Mouse (Mus musculus): Measurements from ENCODE around the gene Sun1. TPM values are rescaled to one million over a fixed set of nuclear protein-coding genes. Genes with fewer than 3 reads are reported as not detected.
A peak's percentile ranks its signal among the peaks of the same experiment; 100 is the strongest.

The Sun1 gene
- polyA plus RNA-seq, 2 experiments: 53.7 to 65.3 TPM

DNA sequence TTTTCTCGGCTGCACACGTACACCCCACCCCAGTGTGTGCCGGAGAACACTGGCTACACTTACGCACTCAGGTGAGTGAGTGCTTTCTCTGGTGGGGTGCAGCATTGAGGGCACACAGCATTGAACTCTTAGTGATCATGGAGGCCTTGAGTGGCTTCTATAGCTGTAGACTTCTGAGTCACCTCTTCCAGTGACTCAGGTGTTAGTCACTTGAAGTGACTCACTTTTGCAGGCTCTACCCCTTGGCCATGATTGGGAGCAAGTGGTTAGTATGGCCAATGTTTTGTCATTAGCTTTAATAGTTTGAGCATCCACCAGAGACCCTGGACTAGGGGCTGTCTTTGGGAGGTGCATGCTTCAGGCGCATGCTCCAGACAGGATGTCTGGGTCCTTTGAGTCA is 14.7 kb downstream of the Sun1 start:
- Histone ChIP-seq H3K27me3 (ENCODE audit: control insufficient read depth, insufficient read depth, low read length) (no peaks in the 10 kb centered on the region), H3K4me3 (replicated peaks; ENCODE audit: low read length) (no peak overlapping the region), H3K9ac (ENCODE audit: low read depth, low read length, severe bottlenecking) (no peak overlapping the region), H3K4me1 (ENCODE audit: control insufficient read depth, insufficient read depth, low read length) (no peaks in the 10 kb centered on the region), H3K36me3 (ENCODE audit: control insufficient read depth, insufficient read depth, low read length) (peaks cover 28% of the 10 kb centered on the region), H3K27ac (replicated peaks; ENCODE audit: low read depth, low read length) (no peak overlapping the region), H3K9me3 (ENCODE audit: control insufficient read depth, low read length) (no peaks in the 10 kb centered on the region), H3K4me2 (replicated peaks; ENCODE audit: low read depth, low read length, severe bottlenecking) (no peak overlapping the region)
- 93% methylated on average over 5 of the region's 5 CpGs for WGBS
- TF ChIP-seq POLR2A (IDR thresholded peaks at IDR 0.05; ENCODE audit: borderline replicate concordance, extremely low read depth, insufficient read depth, insufficient read length): no peak
- ATAC-seq (ENCODE audit: low FRiP score, low read depth) (no peak), DNase-seq (ENCODE audit: low spot score) (no peak)

DNA sequence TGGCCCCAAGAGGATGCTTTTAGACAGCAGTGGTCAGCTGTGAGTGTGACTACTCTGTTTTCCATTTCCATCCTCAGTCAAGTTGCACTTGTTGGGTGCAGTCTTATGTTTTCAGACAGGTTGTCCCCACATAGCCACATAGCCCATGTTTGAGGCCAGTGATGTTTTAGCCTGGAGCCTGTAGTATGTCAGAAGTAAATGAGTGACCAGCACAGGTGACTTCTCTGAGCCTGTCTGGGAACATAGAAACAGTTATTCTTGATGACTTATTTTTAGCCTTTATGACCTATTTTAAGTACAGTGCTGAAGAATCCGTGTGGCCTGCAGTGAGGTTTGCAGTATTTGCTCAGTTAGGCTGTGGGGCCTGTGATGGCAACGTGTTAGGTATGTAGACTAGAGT is 15.7 kb downstream of the Sun1 start:
- H3K4me2 ChIP-seq (replicated peaks; ENCODE audit: low read depth, low read length, severe bottlenecking): no peak overlapping the region
- peaks cover 35% of the 10 kb centered on the region for H3K36me3 ChIP-seq (ENCODE audit: control insufficient read depth, insufficient read depth, low read length)
- 90% methylated on average over 2 of the region's 2 CpGs for WGBS
- H3K4me1 ChIP-seq (ENCODE audit: control insufficient read depth, insufficient read depth, low read length): no peaks in the 10 kb centered on the region
- no peaks in the 10 kb centered on the region for H3K27me3 ChIP-seq (ENCODE audit: control insufficient read depth, insufficient read depth, low read length)
- no peak for TF ChIP-seq POLR2A (IDR thresholded peaks at IDR 0.05; ENCODE audit: borderline replicate concordance, extremely low read depth, insufficient read depth, insufficient read length)
- no peak overlapping the region for H3K9ac ChIP-seq (ENCODE audit: low read depth, low read length, severe bottlenecking)
- ATAC-seq (ENCODE audit: low FRiP score, low read depth) (no peak), DNase-seq (ENCODE audit: low spot score) (no peak)
- H3K27ac ChIP-seq (replicated peaks; ENCODE audit: low read depth, low read length): no peak overlapping the region
- no peaks in the 10 kb centered on the region for H3K9me3 ChIP-seq (ENCODE audit: control insufficient read depth, low read length)
- no peak overlapping the region for H3K4me3 ChIP-seq (replicated peaks; ENCODE audit: low read length)

DNA sequence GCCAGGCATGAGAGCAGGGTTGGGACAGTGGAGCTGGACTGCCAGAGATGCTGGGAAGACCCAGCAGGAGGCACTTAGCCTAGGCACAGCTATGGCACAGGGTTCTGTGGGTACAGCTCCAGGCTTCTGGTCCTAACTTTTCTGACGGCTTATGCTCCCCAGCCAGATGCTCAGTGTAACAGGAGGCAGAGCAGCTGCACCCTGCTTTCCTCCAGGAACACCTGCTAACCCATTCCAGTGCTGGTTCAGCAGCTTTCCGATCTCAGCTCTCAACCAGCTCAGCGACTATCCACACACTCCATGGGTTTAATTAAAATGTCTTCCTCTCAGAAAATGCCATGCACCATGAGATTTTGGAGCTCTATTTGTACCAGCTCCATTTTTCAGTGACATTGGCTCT is 16.3 kb downstream of the Sun1 start:
- DNase-seq (ENCODE audit: low spot score): no peak
- no peak overlapping the region for H3K4me2 ChIP-seq (replicated peaks; ENCODE audit: low read depth, low read length, severe bottlenecking)
- no peak overlapping the region for H3K27ac ChIP-seq (replicated peaks; ENCODE audit: low read depth, low read length)
- peaks cover 42% of the 10 kb centered on the region for H3K36me3 ChIP-seq (ENCODE audit: control insufficient read depth, insufficient read depth, low read length)
- TF ChIP-seq POLR2A (IDR thresholded peaks at IDR 0.05; ENCODE audit: borderline replicate concordance, extremely low read depth, insufficient read depth, insufficient read length): no peak
- WGBS: 82% methylated on average over 3 of the region's 3 CpGs
- peak; percentile 42; the same call in 1 of the 2 replicates for ATAC-seq (ENCODE audit: low FRiP score, low read depth)
- H3K4me3 ChIP-seq (replicated peaks; ENCODE audit: low read length): no peak overlapping the region
- no peaks in the 10 kb centered on the region for H3K27me3 ChIP-seq (ENCODE audit: control insufficient read depth, insufficient read depth, low read length)
- H3K4me1 ChIP-seq (ENCODE audit: control insufficient read depth, insufficient read depth, low read length): no peaks in the 10 kb centered on the region
- no peak overlapping the region for H3K9ac ChIP-seq (ENCODE audit: low read depth, low read length, severe bottlenecking)
- no peaks in the 10 kb centered on the region for H3K9me3 ChIP-seq (ENCODE audit: control insufficient read depth, low read length)

DNA sequence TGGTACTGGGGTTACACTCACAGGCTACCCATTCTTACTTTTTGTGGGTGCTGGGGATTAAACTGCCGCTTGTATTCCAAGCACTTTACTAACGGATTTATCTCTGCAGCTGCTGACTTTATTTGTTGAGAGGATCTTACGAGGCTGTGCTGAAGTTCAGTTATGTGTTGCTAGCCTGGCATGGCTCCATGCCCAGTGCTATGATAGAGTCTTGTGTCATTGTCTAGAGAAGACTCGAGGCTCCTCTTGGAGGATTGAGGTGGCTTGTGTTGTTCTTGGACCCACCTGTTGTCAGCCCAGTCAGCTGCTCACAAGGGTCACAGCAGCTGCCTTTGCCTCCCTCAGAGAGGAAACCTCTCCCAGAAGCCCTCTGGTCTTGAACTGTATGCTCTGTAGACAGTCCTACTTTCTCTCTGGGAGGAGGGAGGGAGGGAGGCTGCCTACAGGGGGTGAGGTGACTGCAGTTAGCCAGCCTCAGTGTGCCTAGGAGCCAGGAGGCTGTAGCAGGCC is 19.6 kb downstream of the Sun1 start:
- no peak overlapping the region for H3K4me3 ChIP-seq (replicated peaks; ENCODE audit: low read length)
- no peaks in the 10 kb centered on the region for H3K27me3 ChIP-seq (ENCODE audit: control insufficient read depth, insufficient read depth, low read length)
- no peak for TF ChIP-seq POLR2A (IDR thresholded peaks at IDR 0.05; ENCODE audit: borderline replicate concordance, extremely low read depth, insufficient read depth, insufficient read length)
- peaks cover 70% of the 10 kb centered on the region for H3K36me3 ChIP-seq (ENCODE audit: control insufficient read depth, insufficient read depth, low read length)
- H3K27ac ChIP-seq (replicated peaks; ENCODE audit: low read depth, low read length): no peak overlapping the region
- H3K4me2 ChIP-seq (replicated peaks; ENCODE audit: low read depth, low read length, severe bottlenecking): no peak overlapping the region
- H3K4me1 ChIP-seq (ENCODE audit: control insufficient read depth, insufficient read depth, low read length): no peaks in the 10 kb centered on the region
- H3K9me3 ChIP-seq (ENCODE audit: control insufficient read depth, low read length): no peaks in the 10 kb centered on the region
- DNase-seq (ENCODE audit: low spot score): peak; percentile 38
- WGBS: 91% methylated on average over 4 of the region's 4 CpGs
- no peak overlapping the region for H3K9ac ChIP-seq (ENCODE audit: low read depth, low read length, severe bottlenecking)
- ATAC-seq (ENCODE audit: low FRiP score, low read depth): peak; percentile 70; the same call in 1 of the 2 replicates

DNA sequence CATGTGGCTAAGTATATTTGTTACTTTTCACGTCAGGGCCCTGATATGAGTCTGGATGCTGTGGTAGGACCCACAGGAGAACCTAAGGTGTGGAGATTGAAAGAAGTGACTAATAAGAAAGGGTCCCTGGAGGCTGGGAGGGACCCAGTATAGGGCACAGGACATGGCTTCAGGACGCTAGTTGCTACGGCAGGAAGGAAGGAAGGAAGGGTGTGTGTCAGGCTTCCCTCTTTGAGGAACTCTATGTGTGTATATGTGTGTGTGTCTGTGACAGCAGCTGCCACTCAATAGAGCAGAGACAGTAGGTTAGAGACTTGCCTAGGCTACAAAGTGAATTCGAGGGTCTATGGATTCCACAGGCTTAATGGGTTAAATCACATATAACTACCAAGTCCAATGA is 20.2 kb downstream of the Sun1 start:
- ATAC-seq (ENCODE audit: low FRiP score, low read depth): no peak
- Histone ChIP-seq H3K36me3 (ENCODE audit: control insufficient read depth, insufficient read depth, low read length) (peaks cover 70% of the 10 kb centered on the region), H3K4me3 (replicated peaks; ENCODE audit: low read length) (no peak overlapping the region)

DNA sequence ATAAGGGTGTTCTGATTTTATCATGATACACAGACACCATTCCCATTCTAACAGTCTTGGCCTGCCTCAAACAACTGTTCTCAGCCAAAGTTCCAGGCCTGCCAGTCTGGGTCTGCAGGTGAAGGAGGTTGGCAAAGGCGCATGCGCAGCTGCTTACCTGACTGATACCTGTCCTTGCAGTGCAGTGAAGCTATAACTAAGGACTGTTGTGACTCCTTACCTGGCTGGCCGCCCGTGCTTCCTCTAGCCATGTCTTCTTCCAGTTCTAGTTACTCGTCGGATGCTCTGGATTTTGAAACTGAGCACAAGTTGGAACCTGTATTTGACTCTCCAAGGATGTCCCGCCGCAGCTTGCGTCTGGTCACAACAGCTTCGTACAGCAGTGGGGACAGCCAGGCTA is 22.9 kb downstream of the Sun1 start:
- H3K27me3 ChIP-seq (ENCODE audit: control insufficient read depth, insufficient read depth, low read length): no peaks in the 10 kb centered on the region
- H3K9me3 ChIP-seq (ENCODE audit: control insufficient read depth, low read length): no peaks in the 10 kb centered on the region
- no peak overlapping the region for H3K9ac ChIP-seq (ENCODE audit: low read depth, low read length, severe bottlenecking)
- WGBS: 91% methylated on average over 10 of the region's 10 CpGs
- DNase-seq (ENCODE audit: low spot score): no peak
- no peak overlapping the region for H3K4me3 ChIP-seq (replicated peaks; ENCODE audit: low read length)
- no peak overlapping the region for H3K27ac ChIP-seq (replicated peaks; ENCODE audit: low read depth, low read length)
- H3K4me1 ChIP-seq (ENCODE audit: control insufficient read depth, insufficient read depth, low read length): no peaks in the 10 kb centered on the region
- no peak for ATAC-seq (ENCODE audit: low FRiP score, low read depth)
- H3K36me3 ChIP-seq (ENCODE audit: control insufficient read depth, insufficient read depth, low read length): peaks cover 79% of the 10 kb centered on the region
- no peak for TF ChIP-seq POLR2A (IDR thresholded peaks at IDR 0.05; ENCODE audit: borderline replicate concordance, extremely low read depth, insufficient read depth, insufficient read length)
- H3K4me2 ChIP-seq (replicated peaks; ENCODE audit: low read depth, low read length, severe bottlenecking): no peak overlapping the region

More for the DNA sequence above, 20.2 kb downstream of the Sun1 start:
- no peaks in the 10 kb centered on the region for H3K27me3 ChIP-seq (ENCODE audit: control insufficient read depth, insufficient read depth, low read length)
- H3K4me2 ChIP-seq (replicated peaks; ENCODE audit: low read depth, low read length, severe bottlenecking): no peak overlapping the region
- no peaks in the 10 kb centered on the region for H3K4me1 ChIP-seq (ENCODE audit: control insufficient read depth, insufficient read depth, low read length)
- H3K27ac ChIP-seq (replicated peaks; ENCODE audit: low read depth, low read length): no peak overlapping the region
- DNase-seq (ENCODE audit: low spot score): no peak
- 83% methylated on average over 4 of the region's 4 CpGs for WGBS
- no peak for TF ChIP-seq POLR2A (IDR thresholded peaks at IDR 0.05; ENCODE audit: borderline replicate concordance, extremely low read depth, insufficient read depth, insufficient read length)
- no peak overlapping the region for H3K9ac ChIP-seq (ENCODE audit: low read depth, low read length, severe bottlenecking)
- H3K9me3 ChIP-seq (ENCODE audit: control insufficient read depth, low read length): no peaks in the 10 kb centered on the region
